Mouse (Mus musculus) ovary, postnatal 10 days (tissue): ENCODE measurements around the gene Opa1.

Experiments used
- DNase-seq: peaks from one replicate; pipeline ENCODE4 v3.0.0; 2022; ENCODE audit warnings: low spot score

Opa1 gene

DNA sequence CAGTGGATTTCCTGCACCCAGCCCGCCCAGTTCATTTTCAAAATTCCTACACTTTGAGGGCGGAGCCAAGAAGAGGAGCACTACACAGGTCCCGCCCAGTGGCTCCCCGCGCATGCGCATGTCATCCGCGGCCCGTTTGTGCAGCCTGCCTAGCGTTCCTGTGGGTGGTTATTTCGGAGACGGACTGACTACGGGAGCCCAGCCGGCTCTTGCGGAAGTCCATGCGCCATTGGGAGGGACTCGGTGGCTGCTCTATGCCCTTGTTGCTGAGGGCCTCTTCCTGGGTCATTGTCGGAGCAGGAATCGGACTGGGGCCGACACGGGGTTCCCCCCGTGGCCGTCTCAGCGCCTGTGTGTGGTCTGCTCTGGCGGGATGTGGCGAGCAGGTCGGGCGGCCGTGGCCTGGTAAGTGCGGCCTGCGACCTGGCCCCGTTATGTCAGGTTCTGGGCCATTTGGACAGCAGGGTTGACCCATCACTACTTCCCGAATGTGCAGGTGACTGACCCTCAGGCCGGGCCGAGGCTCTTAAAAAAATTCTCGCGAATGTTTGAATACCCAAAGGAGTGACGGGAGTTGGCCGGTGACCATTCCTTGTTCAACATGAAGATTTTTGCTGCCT lies at the start of gene Opa1:
Gene Opa1 (plus strand): TSS at position 168 of the 620 bp plus-strand sequence.
- DNase-seq, result peak; percentile 100

DNA sequence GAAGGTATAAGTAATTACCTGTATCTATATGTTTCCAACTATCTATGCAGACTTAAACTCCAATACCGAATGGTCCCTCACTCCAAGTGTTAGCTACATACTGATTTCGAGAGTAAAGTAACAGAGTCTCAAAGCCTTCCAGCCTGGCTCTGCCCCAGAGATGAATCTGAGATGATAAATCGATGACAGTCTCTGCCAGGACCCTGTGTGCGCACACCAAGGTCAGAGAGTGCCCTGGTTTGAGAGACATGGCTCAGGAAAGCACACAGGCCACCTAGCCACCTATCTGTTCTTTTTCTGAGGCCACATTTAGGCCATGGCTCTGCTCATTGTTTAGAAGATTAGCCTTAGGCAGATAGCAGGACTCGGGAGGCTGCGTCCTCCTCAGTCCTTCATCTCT lies 45.5 kb upstream of the Opa1 start:
- DNase-seq, result no peak

DNA sequence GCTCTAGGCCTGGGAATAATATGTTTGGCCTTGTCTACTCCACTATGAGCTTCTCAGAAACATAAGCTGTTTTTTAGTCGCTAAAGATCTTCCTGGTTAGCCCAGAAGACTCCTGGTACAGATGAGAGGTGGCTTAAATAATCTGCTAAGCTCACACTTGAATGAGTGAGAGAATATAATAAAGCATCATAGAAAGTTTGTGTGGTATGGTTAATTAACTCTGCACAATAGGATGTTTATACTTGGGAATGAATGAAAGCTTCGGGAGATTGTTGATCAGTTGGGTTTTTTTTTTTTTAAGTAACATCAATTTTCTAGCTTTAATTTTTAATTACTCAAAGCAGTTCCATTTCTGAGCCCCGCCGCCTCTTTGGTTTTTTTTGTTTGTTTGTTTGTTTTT lies 43.3 kb upstream of the Opa1 start:
- no peak for DNase-seq

DNA sequence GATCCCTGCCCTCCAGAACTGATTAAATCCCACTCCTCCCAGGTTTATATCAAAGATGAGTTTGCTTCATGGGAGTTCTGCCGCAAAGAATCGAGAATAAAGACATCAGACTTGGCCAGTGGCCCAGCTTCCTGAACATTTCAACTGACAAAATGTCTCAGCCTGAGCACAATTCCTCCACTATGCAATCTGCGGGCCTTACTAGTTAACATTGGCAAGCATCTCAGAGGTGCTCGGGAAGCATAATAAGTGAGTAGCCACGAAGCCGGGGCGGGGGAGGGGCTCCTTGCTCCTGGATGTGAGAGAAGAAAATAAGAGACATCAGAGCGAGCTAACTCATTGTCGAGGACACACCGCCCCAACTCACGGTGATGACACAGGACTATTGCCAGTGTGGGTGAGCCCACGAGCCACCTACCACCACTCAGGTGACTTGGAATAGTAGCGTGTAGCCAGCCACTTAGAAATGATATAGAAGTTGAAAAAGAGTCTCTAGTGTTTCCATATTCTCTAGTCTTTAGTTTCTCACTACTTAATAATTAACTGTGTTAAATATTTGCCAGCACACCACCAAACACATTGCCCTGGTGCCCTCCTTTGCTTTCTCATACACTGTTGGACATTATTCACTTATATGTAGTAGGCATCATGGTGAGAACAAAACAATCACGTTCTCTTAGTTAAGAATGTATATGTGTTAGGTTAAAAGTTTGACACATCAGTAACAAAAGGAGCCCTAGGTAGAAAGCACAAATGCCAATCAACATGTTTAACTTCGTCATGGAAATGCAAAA lies 42.5 kb upstream of the Opa1 start:
- DNase-seq, result no peak

DNA sequence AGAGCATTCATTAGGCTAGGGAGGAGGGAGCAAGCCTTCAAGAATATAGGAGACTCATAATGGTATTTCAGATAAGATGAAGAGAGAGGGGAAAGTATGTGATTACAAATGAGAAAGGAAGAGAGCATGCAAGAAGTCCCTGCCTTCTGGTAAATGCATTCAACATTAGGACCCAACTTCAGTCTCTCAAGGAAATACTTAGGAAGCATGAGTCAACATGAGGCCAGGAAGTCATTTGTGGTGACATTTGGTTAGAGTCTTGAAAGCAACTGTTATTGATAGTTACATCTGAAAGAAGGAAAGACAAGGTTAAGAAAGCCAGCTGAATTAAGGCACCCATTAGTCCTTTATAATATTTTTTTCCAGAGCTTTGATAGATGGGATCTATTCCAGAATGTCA lies 39.2 kb upstream of the Opa1 start:
- no peak for DNase-seq

DNA sequence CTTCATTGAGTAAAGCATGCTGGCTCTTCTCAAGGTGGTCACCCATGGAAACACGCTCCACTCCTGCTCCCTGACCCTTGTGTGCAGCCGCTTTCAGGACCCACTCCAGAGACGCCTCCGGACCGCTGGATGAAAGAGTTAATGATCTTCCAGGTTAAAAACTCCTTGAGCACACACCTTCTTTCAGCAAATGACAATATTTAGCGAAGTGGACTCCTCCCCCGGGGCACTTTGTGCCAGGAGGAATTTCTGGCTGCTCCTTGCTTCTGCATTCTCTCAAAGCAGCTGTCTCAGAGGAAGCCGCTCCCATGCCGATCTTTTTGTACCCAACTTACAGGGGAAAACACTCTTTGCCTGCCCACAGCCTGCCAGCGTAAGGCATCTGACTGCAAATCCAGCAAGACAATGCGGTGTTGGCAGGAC lies 37.9 kb upstream of the Opa1 start:
- no peak for DNase-seq

DNA sequence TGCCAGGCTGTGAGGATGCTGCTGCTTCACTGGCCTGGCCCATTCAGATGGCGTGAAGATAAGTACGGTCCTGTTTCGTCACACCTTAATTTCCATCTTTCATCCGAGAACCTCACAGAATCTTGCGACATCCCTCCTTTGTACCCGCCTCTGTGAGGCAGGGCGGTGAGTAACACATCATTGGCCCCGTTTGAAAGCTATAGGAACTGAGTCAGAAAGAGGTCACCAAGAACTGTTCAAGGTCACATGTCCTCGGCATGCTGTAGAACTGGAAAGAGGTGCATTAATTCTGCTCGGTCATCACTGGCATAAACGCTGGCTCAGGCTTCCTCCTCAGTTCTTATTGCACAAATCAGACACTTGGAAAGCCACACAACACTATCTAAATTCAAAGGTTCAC lies 34.3 kb upstream of the Opa1 start, which contains the start of gene Atp13a4:
Gene Atp13a4 (minus strand): TSS at position 36 of the 400 bp plus-strand sequence.
- DNase-seq, result no peak

DNA sequence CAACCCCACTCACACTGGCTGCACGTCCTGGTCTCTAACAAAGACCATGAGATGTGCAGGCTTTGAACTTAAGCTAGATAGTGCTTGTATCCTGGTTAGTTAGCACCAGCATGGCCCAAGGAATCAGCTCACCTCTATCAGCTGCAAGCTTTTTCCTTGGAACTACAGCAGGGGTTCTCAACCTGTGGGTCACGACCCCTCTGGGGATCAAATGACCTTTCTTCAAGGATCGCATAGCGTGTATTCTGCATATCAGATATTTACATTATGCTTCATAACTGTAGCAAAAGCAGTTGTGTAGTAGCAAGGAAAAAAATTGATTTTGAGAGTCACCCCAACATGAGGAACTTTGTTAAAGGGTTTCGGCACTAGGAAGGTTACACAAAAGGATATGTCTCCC lies 19.5 kb upstream of the Opa1 start:
- no peak for DNase-seq

DNA sequence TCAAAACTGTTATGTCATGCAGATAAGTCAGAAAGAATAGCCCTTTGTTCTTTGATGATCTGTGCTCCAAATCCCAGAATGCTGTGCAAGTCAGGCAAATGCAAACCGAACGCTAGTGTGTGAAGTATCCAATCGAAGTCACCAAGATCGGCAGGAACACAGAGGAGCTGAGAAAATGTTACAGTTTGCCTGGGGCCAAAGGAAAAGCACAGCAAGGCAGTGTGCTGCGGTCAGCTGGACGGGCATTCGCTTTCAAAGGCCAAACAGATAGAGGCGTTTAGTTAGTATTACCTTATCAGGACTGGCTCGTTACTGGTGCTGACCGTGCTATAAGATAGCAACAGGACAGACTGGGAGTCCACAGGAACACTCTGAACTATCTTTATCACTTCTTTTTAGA lies 18.7 kb upstream of the Opa1 start:
- DNase-seq, result no peak

DNA sequence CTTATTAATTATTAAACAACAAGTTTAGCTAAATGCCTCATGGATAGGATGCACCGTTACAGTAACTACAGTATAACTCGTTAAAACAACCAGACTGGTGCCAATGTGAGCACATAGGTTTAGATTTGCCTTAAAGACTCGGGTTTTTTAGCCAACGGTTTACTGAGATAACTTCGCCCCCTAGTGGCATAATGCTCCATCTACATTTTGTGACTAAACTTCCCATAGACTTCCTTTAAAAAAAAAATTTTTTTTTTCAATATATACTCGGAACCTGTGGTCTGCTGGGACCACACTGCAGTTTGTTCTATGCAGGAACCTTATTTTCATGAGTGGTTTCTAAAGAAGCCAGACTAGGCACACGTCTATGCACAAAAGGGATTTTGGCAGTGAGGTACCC lies 18.3 kb upstream of the Opa1 start:
- DNase-seq, result no peak

DNA sequence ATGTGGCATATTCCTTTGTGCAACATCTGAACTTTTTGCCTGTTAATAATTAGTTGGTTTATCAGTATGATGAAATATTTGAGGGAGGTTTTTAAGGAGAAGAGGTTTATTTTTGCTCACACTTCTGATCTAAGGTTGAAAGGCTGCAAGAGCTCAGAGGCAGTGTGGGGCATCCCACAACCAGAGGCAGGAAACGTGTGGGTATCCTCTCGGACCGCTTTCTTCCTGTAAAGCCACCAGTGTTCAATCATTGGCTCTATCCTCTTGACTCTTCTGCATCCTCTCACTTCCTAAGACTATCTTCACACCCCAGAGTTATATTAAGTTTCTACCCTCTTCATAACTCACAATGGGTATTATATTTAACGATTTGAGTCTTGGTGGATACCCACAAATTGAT lies 5.1 kb upstream of the Opa1 start:
- no peak for DNase-seq

DNA sequence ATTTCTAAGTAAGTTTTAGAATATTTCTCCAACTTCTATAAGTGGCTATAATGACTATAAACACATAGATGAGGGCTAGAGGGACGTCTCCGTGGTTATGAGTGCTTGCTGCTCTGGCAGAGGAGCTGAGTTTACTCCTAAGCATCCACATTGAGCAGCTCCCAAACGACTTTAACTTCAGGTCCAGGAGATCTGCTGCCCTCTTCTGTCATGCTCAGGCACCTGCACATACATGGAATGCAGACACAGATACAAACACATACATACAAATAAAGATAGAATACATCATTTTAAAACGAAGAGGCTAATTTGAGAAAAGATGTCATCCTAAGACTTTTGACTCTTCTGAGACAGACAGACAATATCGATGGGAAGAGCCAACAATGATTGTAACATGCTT lies 3.5 kb upstream of the Opa1 start:
- DNase-seq, result no peak

DNA sequence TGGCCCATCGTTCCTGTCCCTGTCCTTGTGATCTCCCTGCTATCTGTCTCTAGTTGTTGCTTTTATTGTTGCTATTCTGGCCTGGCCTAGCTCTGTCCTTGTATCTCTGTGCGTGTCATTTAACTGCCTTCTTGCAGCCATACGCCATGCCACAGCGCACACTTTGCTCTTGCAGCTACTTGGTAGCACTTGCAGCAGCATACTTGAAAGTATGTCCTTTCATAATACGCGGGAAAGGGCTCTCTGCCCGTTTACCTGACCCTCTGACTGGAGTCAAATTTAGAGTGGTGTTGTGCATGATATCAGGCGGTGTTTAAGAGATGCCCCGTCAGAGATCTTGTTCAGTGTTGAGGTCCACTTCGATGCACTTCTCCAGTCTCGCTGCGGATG lies 648 bp downstream of the Opa1 start:
- DNase-seq, result no peak

DNA sequence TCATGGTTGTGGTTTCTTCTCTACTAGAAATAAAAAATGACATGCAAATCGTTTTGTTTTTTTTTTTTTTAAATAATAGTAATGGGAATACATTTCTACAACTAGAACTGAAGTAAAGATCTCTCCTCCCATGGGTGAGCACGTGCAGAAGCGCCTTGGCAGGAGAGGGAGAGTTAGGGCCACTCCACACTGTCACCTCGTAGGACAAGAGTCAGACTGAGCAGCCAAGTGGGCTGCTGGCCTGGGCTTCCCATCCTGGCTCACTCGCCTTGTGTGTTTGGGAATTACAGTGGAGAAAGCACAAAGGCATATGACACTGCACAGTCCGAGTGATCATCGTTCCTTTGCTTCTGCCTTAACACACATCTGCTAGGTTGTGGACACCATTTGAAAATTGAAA lies 13.0 kb downstream of the Opa1 start:
- DNase-seq, result no peak

DNA sequence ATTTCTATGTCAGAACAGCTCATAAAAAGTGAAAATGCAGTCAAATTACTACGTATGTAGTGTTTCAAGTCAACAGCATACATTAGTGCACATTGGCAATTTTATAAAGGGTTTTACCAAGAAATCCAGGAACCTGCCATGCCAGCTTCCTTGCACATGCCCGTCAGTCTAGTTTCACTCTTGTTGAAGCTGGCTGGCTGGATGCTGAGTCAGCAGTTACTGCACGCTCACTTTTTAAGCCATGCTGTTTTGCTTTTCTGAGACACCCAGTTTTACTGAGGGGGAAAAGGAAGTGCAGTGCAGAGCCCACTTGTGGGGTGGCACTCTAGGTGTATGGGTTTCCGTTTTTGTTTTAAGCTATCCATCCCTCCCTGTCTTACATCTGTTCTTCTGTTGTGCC lies 18.0 kb downstream of the Opa1 start:
- DNase-seq, result no peak

DNA sequence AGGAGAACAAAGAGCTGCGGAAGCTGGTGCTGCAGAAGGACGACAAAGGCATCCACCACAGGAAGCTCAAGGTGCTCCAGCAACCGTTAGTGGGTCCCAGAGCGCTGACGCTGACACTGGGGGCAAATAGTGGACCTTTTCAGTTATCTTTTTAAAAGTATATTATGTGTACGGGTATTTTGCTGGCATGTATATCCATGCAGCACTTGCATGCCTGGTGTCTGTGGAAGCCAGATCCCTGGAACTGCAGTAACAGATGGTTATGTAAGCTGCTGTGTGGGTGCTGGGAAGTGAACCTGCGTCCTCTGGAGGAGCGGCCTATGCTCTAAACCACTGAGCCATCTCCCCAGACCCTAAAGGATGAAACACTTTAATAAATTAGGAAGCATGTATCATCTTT lies 26.4 kb downstream of the Opa1 start:
- DNase-seq, result no peak

DNA sequence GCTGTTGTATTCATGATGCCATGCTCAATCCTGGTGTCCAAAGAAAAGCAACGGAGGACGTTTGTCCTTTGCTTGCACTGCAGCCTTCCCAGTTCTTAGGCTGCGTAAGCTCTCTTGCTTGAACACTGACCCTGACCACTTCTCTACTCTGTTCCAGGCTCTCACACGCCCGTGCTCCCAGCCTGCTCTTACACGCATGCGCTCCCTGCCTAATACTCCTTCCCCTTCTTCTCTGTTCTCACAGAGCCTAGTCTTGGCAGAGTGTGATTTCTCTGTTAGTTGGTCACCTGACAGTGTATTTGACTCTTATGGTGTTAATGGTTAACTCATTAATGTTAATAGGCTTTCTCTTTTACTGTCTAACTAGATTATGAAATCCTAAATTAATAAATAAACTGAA lies 28.0 kb downstream of the Opa1 start:
- DNase-seq, result no peak

DNA sequence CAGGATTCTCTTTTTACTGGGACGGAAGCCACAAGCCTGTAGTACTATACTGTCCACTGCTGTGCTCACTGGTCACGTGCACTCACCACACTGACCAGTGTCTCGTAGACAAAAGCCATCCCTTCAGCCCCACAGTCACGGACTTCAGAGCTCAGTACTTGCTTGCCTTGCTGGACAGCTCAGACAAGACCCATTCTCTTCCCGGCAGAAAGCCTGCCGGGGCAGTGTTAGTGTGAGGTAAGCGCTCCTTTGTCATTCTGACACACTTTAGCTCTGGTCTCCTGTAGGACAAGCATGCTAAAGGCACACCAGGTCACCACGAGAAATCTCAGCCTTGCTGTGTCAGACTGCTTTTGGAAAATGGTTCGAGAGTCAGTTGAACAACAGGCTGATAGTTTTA lies 35.6 kb downstream of the Opa1 start:
- no peak for DNase-seq

DNA sequence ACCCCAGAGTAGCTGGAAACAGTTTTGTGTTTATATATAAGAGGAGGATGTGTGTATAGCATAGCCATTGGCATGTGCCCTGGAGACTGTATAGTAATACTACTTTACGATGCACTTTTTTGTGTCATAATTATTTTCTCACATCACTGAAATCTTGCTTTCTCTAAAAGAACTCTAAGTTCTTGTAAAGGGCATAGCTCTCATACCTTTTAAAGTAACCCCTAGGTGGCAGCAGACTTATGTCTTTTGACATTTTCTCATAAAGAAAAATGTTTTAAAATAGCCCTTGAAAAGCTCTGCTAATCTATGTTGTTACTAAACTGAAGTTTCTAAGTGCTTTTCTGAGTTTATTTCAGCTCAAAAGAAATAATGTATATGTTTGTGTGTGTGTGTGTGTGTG lies 49.9 kb downstream of the Opa1 start:
- no peak for DNase-seq

DNA sequence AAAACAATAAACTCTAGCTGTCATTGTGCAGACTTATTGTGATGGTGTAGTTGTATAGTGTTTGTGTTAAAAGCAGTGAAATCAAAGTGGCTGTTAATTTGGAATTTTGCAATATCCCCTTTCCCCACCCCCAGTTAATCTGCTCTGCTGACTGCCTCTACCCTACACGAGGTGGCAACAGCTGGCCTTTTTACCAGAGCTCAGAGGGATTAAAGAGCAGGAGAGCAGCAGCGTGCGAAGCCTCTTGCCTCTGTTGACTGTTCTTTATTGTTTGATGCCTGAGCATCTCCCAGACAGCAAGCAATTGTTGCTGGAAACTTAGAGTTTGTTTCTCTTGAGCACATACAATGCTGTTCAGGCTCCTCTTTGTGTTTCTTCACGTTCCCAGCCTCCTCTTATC lies 56.6 kb downstream of the Opa1 start:
- no peak for DNase-seq

DNA sequence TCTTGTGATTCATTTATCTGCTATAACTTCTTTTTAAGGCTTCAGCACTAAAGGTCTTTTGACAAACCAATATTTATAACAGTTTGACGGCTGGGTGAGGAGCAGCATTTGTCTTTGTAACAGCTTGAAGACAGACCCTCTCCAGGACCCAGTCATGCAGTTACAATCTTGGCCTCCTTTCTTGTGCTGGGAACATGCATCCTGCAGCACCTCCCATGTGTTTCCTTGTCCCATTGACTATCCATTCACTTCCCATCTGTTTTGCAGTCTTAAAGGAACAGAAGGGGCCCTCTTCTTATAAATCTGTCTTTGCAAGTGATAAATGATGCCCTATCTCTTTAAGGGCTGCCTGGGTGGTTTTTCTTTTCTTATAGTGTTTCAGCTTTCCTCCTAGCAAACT lies 63.2 kb downstream of the Opa1 start:
- no peak for DNase-seq

DNA sequence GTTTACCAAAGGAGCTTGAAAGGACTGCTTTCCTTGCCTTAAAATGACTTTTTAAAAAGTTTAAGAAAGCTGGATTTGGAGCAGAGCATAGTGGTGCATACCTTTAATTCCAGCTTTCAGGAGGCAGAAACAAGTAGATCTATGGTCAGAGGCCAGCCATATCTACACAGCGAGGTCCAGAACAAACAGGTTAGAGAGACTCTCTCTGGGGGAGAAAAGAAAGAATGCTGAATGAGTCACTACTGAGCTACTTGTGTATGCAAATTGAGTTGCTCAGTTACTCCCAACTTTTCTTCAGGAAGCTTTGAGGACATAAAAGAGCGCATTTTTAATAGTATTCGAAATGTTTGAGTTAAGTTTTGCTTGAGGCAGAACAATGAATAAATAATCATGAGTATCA lies 65.7 kb downstream of the Opa1 start:
- no peak for DNase-seq

DNA sequence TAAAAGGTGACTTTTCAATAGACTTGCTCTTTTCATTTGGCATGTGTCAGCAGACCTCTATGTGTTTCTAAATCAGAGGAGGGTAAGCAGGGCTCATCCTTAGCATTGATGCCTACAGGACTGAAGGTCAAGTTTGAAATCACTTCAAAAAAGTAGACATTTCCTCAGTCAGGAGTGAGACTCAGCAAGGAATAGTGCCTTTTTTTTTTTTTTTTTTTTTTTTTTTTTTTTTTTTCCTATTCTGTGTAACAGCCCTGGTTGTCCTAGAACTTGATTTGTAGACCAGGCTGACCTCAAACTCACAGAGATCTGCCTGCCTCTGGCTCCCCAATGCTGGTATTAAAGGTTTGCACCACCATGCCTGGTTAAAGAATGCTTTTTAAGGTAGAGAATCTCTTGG lies 67.1 kb downstream of the Opa1 start:
- no peak for DNase-seq
